Mouse (Mus musculus) ES-E14 (cell line): ENCODE data around the gene Mrpl47. TPM values are rescaled to one million over a fixed set of nuclear protein-coding genes. Genes with fewer than 3 reads are reported as not detected.
"Not testable (repeated sequence)": the region's sequence is repeated elsewhere in the genome, so short reads cannot be mapped to it uniquely, and the experiment has no call there.

Experiments used
- DNase-seq: peaks from one replicate; pipeline ENCODE4 v3.0.0-alpha.2; 2013; ENCODE audit warnings: low read depth, low spot score
- H3K27ac ChIP-seq: 2 replicates; pipeline ENCODE4 v1.5.1; 2012; ENCODE audit warnings: low read depth, mild to moderate bottlenecking, low read length, moderate library complexity, mixed read lengths; ENCODE audit not compliant: poor library complexity, insufficient read depth, severe bottlenecking
- H3K36me3 ChIP-seq: 2 replicates; pipeline ENCODE4 v1.6.1; 2012; ENCODE audit warnings: mild to moderate bottlenecking, low read length, moderate library complexity, mixed read lengths; ENCODE audit not compliant: control insufficient read depth, poor library complexity, insufficient read depth, severe bottlenecking
- H3K4me1 ChIP-seq, 2 experiments: fragments of 150-350 bp in 1 of 2; sonication (generic) in 1 of 2; 2 replicates each; pipeline ENCODE4 v1.6.1; 2012; ENCODE audit warnings: low read length in 2 of 2, mild to moderate bottlenecking in 1 of 2, mixed read lengths in 1 of 2; ENCODE audit not compliant: control insufficient read depth in 2 of 2, insufficient read depth in 2 of 2, poor library complexity in 1 of 2
- H3K4me3 ChIP-seq, 2 experiments: fragments of 150-350 bp in 1 of 2; sonication (generic) in 1 of 2; 2 replicates each; pipeline ENCODE4 v1.5.1; 2012; ENCODE audit warnings: low read length in 2 of 2, low read depth in 1 of 2, mild to moderate bottlenecking in 1 of 2, mixed read lengths in 1 of 2; ENCODE audit not compliant: insufficient read depth in 1 of 2, poor library complexity in 1 of 2, severe bottlenecking in 1 of 2
- H3K9ac ChIP-seq: 2 replicates; pipeline ENCODE4 v1.6.1; 2012; ENCODE audit warnings: low read depth, mild to moderate bottlenecking, low read length, mixed read lengths; ENCODE audit not compliant: poor library complexity, insufficient read depth, severe bottlenecking
- H3K9me3 ChIP-seq: fragments of 150-350 bp; sonication (generic); 2 replicates; pipeline ENCODE4 v1.6.1; 2012; ENCODE audit warnings: low read depth, mild to moderate bottlenecking, low read length; ENCODE audit not compliant: control insufficient read depth, insufficient read depth
- CHD2 ChIP-seq: IDR thresholded peaks from 2 replicates; pipeline ENCODE4 v1.6.1; 2014; ENCODE audit warnings: mild to moderate bottlenecking, low read depth, low read length, inconsistent platforms
- HCFC1 ChIP-seq: IDR thresholded peaks from 2 replicates; pipeline ENCODE4 v1.6.1; 2012; ENCODE audit warnings: low read length, inconsistent platforms, borderline replicate concordance; ENCODE audit not compliant: insufficient read depth
- MAFK ChIP-seq: IDR thresholded peaks from 2 replicates; pipeline ENCODE4 v1.6.1; 2014; ENCODE audit warnings: mild to moderate bottlenecking, low read depth, low read length, inconsistent platforms; ENCODE audit not compliant: insufficient read depth
- ZC3H11A ChIP-seq: IDR thresholded peaks from 2 replicates; pipeline ENCODE4 v1.6.1; 2012; ENCODE audit warnings: low read depth, mild to moderate bottlenecking, inconsistent platforms, low read length, borderline replicate concordance
- ZNF384 ChIP-seq: IDR thresholded peaks from 2 replicates; pipeline ENCODE4 v1.6.1; 2012; ENCODE audit warnings: low read depth, low read length, inconsistent platforms
- in situ Hi-C, 2 experiments: fragments of 600-800 bp; cut with MboI; formaldehyde crosslinking; loops; one replicate each; pipeline ENCODE4 v1.15.1; 2025; ENCODE audit warnings: low sequenced_read_pairs in 2 of 2, inconsistent platforms in 1 of 2; ENCODE audit not compliant: unreplicated experiment in 2 of 2
- total RNA-seq: library from RNA; depleted of rRNA; stranded (reverse); fragments of 300-350 nt; gene quantifications from 2 replicates; pipeline ENCODE4 v1.2.3, GENCODE M21; 2012

Gene Mrpl47
- total RNA-seq, 1 experiment, result 40.3 TPM

DNA sequence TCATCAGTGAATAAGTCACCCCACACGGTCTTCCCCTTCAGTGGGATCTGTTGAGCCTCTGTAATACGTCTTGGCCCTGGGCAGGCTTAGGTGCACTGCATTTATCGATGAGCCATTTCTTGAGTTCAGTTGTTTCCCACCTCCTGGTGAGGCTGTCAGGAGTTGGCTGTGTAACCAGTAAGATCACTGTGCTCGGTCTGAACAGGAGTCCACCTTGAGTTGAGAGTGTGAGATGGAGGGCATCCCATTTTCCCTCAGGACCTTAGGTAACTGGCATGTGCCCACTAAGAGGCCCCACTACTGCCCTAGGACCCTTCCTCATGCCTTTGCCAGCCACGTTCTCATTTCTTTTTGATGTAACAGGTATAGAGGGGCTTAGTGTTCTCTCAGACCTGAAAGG is 11.5 kb downstream of the Mrpl47 start:
- TF ChIP-seq MAFK (no peak), HCFC1 (no peak)
- DNase-seq, result no peak
- Histone ChIP-seq H3K4me1 (no peaks in the 10 kb centered on the region), H3K36me3 (peaks cover 47% of the 10 kb centered on the region), H3K4me3 (no peak overlapping the region), H3K9me3 (no peaks in the 10 kb centered on the region), H3K9ac (no peak overlapping the region), H3K27ac (no peak overlapping the region)
- in situ Hi-C loops, result no loop called here

DNA sequence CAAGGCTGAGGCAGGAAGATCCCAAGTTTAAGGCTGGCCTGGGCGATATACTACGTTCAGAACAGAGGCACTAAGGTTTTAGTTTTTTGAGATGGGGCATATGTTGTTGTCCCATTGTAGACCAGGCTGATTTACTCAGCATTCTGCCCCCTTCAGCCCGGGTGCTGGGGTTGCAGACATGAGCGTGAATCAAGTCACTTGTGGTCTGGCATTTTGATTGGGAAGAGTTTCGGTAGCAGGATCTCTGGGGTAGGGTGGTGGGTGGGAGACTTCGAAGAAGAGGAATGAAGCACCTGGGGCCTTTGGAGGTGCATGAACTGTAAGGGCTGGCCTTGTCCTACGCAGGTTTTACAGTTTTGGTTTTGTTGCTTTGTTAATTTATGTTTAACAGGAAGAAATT is 13.2 kb downstream of the Mrpl47 start:
- no peak for DNase-seq
- TF ChIP-seq ZC3H11A (no peak), CHD2 (no peak), ZNF384 (no peak), MAFK (no peak), HCFC1 (no peak)
- Histone ChIP-seq H3K9me3 (no peaks in the 10 kb centered on the region), H3K27ac (no peak overlapping the region), H3K4me3 (no peak overlapping the region), H3K36me3 (peaks cover 47% of the 10 kb centered on the region), H3K4me1 (no peaks in the 10 kb centered on the region), H3K9ac (no peak overlapping the region)
- in situ Hi-C loops, result loop anchor here in 1 of 2 experiments (25.0 kb wide), 1 partner anchor 1338 kb away; no protein-coding TSS in a partner anchor

DNA sequence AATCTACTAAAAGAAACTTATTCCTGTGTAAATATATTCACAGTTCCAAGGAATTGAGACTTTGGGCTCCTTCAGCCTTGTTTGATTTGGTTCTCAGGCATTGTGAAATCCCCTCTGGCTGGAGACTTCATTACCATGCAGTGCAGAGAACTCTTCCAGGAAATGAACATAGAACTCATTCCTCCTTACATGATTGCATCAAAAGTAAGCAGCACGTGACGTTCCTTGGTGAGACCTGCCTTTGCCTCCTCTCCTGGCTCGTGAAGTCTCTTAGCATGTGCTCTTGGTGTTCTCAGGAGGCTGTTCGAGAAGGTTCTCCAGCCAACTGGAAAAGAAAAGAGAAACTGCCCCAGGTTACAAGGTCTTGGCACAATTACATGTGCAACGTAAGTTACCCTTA is 19.1 kb downstream of the Mrpl47 start:
- Histone ChIP-seq H3K9ac (no peak overlapping the region), H3K27ac (no peak overlapping the region), H3K4me3 (no peak overlapping the region), H3K4me1 (no peaks in the 10 kb centered on the region), H3K9me3 (no peaks in the 10 kb centered on the region), H3K36me3 (peaks cover 41% of the 10 kb centered on the region)
- in situ Hi-C loops, result loop anchor here in 1 of 2 experiments (25.0 kb wide), 1 partner anchor 1344 kb away; no protein-coding TSS in a partner anchor
- DNase-seq, result no peak
- no peak for TF ChIP-seq MAFK
- no peak for TF ChIP-seq CHD2
- TF ChIP-seq ZNF384, result no peak
- TF ChIP-seq ZC3H11A, result no peak
- no peak for TF ChIP-seq HCFC1

DNA sequence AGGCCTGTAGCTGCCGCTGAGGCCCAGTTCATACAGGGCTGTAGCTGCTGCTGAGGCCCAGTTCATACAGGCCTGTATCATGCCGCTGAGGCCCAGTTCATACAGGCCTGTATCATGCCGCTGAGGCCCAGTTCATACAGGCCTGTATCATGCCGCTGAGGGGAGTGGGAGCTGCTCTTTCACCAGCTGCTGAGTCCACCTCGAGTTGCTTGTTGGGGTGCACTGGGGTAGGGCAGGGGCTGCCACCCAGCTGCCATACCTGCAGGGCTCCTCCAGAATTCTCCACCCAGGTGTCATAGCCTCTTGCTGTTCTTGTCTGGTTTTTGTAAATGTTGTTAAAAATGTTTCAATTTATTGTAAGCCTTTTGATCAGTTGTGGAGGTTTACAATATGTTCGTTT is 20.0 kb downstream of the Mrpl47 start:
- H3K4me1 ChIP-seq, H3K9me3 ChIP-seq, H3K27ac ChIP-seq, DNase-seq, H3K9ac ChIP-seq, H3K4me3 ChIP-seq: not testable (repeated sequence)
- in situ Hi-C loops, result loop anchor here in 1 of 2 experiments (25.0 kb wide), 1 partner anchor 1345 kb away; no protein-coding TSS in a partner anchor
- H3K36me3 ChIP-seq, result peaks cover 48% of the 10 kb centered on the region

DNA sequence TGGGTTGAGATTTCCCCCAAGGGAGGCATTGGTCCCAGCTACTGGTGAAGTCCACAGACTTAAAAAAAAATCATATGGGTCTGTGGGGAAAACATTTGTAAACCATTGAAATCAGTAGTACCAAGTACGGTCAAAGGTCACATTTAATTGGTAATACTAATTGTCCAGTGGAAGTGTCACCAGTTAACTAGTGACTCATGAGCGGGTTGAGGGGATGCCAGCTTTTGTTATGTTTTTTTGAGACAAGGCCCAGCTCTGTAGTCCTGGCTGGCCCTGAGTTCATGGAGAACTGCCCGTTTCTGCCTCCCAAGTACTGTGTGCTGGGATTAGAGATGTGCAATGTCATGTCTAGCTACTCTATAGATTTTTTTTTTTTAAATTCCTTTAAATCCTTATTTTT is 23.7 kb downstream of the Mrpl47 start:
- Histone ChIP-seq H3K36me3 (peaks cover 42% of the 10 kb centered on the region), H3K4me3 (no peak overlapping the region), H3K27ac (no peak overlapping the region), H3K9me3 (no peaks in the 10 kb centered on the region), H3K4me1 (peaks cover 0 to 5% of the 10 kb centered on the region in 2 experiments; a peak in 2 of 4 replicates), H3K9ac (no peak overlapping the region)
- TF ChIP-seq ZNF384 (no peak), CHD2 (no peak), HCFC1 (no peak), MAFK (no peak), ZC3H11A (no peak)
- in situ Hi-C loops, result loop anchor here in 1 of 2 experiments (25.0 kb wide), 1 partner anchor 1349 kb away; no protein-coding TSS in a partner anchor
- no peak for DNase-seq
